Mouse (Mus musculus) forebrain, embryonic 16.5 days (tissue): ENCODE measurements at regions not wholly inside any gene's neighbourhood (a gene's known extent, or its start where the extent isn't known, plus 50 kb on each side); places are given as distances from the start of the nearest gene placed in this dataset.

ENCODE experiments used
- ATAC-seq: fragments of 200-750 bp; cut with Nextera tagmentation; 2 replicates; pipeline ENCODE4 v1.8.0; 2017; ENCODE audit warnings: mild to moderate bottlenecking, moderate library complexity
- H3K27ac ChIP-seq: fragments of 300-500 bp; sonication (generic); 2 replicates; pipeline ENCODE4 v1.5.1; 2014; ENCODE audit warnings: low read length, control low read depth
- H3K27me3 ChIP-seq: fragments of 300-500 bp; sonication (generic); replicated peaks from 2 replicates; pipeline ENCODE4 v1.6.1; 2014; ENCODE audit warnings: low read length; ENCODE audit not compliant: control insufficient read depth, insufficient read depth
- H3K36me3 ChIP-seq: fragments of 300-500 bp; sonication (generic); 2 replicates; pipeline ENCODE4 v1.6.1; 2014; ENCODE audit not compliant: control insufficient read depth, insufficient read depth
- H3K4me1 ChIP-seq: fragments of 300-500 bp; sonication (generic); replicated peaks from 2 replicates; pipeline ENCODE4 v1.6.1; 2014; ENCODE audit warnings: low read length; ENCODE audit not compliant: control insufficient read depth, insufficient read depth
- H3K4me2 ChIP-seq: fragments of 300-500 bp; sonication (generic); 2 replicates; pipeline ENCODE4 v1.6.1; 2014; ENCODE audit warnings: mild to moderate bottlenecking, low read length, control low read depth
- H3K4me3 ChIP-seq: fragments of 300-500 bp; sonication (generic); replicated peaks from 2 replicates; pipeline ENCODE4 v1.5.1; 2014; ENCODE audit warnings: mild to moderate bottlenecking, low read length, control low read depth
- H3K9ac ChIP-seq: fragments of 300-500 bp; sonication (generic); replicated peaks from 2 replicates; pipeline ENCODE4 v1.6.1; 2014; ENCODE audit warnings: low read depth, low read length, control low read depth
- H3K9me3 ChIP-seq: fragments of 300-500 bp; sonication (generic); 2 replicates; pipeline ENCODE4 v1.6.1; 2016; ENCODE audit warnings: low read length; ENCODE audit not compliant: control insufficient read depth
- WGBS: fragments of 180-500 bp; shearing (Covaris S2); extraction: QIAGEN DNeasy Blood & Tissue Kit; methylation state at CpG from one replicate; pipeline ENCODE4 v1.1.7; 2014; 5-methylcytosine and 5-hydroxymethylcytosine counted together

GRCm38 (mm10) chr13:37537330-37537729 lies 192.3 kb downstream of the Ly86 start:
- no peaks in the 10 kb centered on the region for H3K4me1 ChIP-seq
- no peaks in the 10 kb centered on the region for H3K27me3 ChIP-seq
- H3K4me3 ChIP-seq: no peak overlapping the region
- 86% methylated on average over 6 of the region's 6 CpGs for WGBS
- H3K9ac ChIP-seq: no peak overlapping the region
- H3K4me2 ChIP-seq: no peak overlapping the region
- no peaks in the 10 kb centered on the region for H3K9me3 ChIP-seq
- no peak for ATAC-seq
- no peaks in the 10 kb centered on the region for H3K36me3 ChIP-seq
- no peak overlapping the region for H3K27ac ChIP-seq

- Histone ChIP-seq H3K4me3 (no peak overlapping the region), H3K36me3 (no peaks in the 10 kb centered on the region), H3K27ac (no peak overlapping the region), H3K27me3 (no peaks in the 10 kb centered on the region), H3K9ac (no peak overlapping the region), H3K4me2 (no peak overlapping the region), H3K9me3 (no peaks in the 10 kb centered on the region), H3K4me1 (no peaks in the 10 kb centered on the region)
- WGBS: 82% methylated on average over 6 of the region's 6 CpGs
- ATAC-seq: no peak
Measured at GRCm38 (mm10) chr13:37537793-37538192, 192.8 kb downstream of the Ly86 start.

GRCm38 (mm10) chr13:37540980-37541531 lies 196.0 kb downstream of the Ly86 start:
- no peak for ATAC-seq
- no peaks in the 10 kb centered on the region for H3K27me3 ChIP-seq
- no peak overlapping the region for H3K27ac ChIP-seq
- no peaks in the 10 kb centered on the region for H3K36me3 ChIP-seq
- H3K4me1 ChIP-seq: no peaks in the 10 kb centered on the region
- no peaks in the 10 kb centered on the region for H3K9me3 ChIP-seq
- no peak overlapping the region for H3K4me3 ChIP-seq
- no peak overlapping the region for H3K9ac ChIP-seq
- WGBS: 4% methylated on average over 5 of the region's 5 CpGs
- H3K4me2 ChIP-seq: no peak overlapping the region

GRCm38 (mm10) chr13:37541674-37542073 lies 196.7 kb downstream of the Ly86 start:
- Histone ChIP-seq H3K27me3 (no peaks in the 10 kb centered on the region), H3K9me3 (no peaks in the 10 kb centered on the region), H3K9ac (no peak overlapping the region), H3K4me2 (no peak overlapping the region), H3K27ac (no peak overlapping the region), H3K36me3 (no peaks in the 10 kb centered on the region), H3K4me1 (no peaks in the 10 kb centered on the region), H3K4me3 (no peak overlapping the region)
- WGBS: 8% methylated on average over 6 of the region's 6 CpGs
- ATAC-seq: no peak

GRCm38 (mm10) chr13:37542744-37543196 lies 197.8 kb downstream of the Ly86 start:
- no peak for ATAC-seq
- H3K4me1 ChIP-seq: no peaks in the 10 kb centered on the region

GRCm38 (mm10) chr13:37543788-37544187 lies 198.8 kb downstream of the Ly86 start:
- 77% methylated on average over 3 of the region's 3 CpGs for WGBS
- Histone ChIP-seq H3K4me2 (no peak overlapping the region), H3K4me3 (no peak overlapping the region), H3K36me3 (no peaks in the 10 kb centered on the region), H3K27me3 (no peaks in the 10 kb centered on the region), H3K9me3 (no peaks in the 10 kb centered on the region), H3K4me1 (no peaks in the 10 kb centered on the region), H3K27ac (no peak overlapping the region), H3K9ac (no peak overlapping the region)
- ATAC-seq: no peak

More at GRCm38 (mm10) chr13:37542744-37543196, 197.8 kb downstream of the Ly86 start:
- no peak overlapping the region for H3K9ac ChIP-seq
- H3K9me3 ChIP-seq: no peaks in the 10 kb centered on the region
- no peak overlapping the region for H3K27ac ChIP-seq
- WGBS: 91% methylated on average over 13 of the region's 13 CpGs
- H3K27me3 ChIP-seq: no peaks in the 10 kb centered on the region
- H3K36me3 ChIP-seq: no peaks in the 10 kb centered on the region
- H3K4me3 ChIP-seq: no peak overlapping the region
- H3K4me2 ChIP-seq: no peak overlapping the region

- Histone ChIP-seq H3K36me3 (no peaks in the 10 kb centered on the region), H3K27me3 (no peaks in the 10 kb centered on the region), H3K4me1 (no peaks in the 10 kb centered on the region), H3K9me3 (no peaks in the 10 kb centered on the region), H3K4me3 (no peak overlapping the region), H3K27ac (no peak overlapping the region), H3K4me2 (no peak overlapping the region), H3K9ac (no peak overlapping the region)
- no peak for ATAC-seq
- 94% methylated on average over 2 of the region's 2 CpGs for WGBS
Measured at GRCm38 (mm10) chr13:37544696-37545095, 199.7 kb downstream of the Ly86 start.

GRCm38 (mm10) chr13:37546556-37546955 lies 201.5 kb downstream of the Ly86 start:
- Histone ChIP-seq H3K9ac (no peak overlapping the region), H3K9me3 (no peaks in the 10 kb centered on the region), H3K36me3 (no peaks in the 10 kb centered on the region), H3K4me2 (no peak overlapping the region), H3K4me1 (no peaks in the 10 kb centered on the region), H3K27ac (no peak overlapping the region), H3K27me3 (no peaks in the 10 kb centered on the region), H3K4me3 (no peak overlapping the region)
- ATAC-seq: no peak
- WGBS: 79% methylated on average over 3 of the region's 3 CpGs

- Histone ChIP-seq H3K9ac (no peak overlapping the region), H3K36me3 (no peaks in the 10 kb centered on the region), H3K9me3 (no peaks in the 10 kb centered on the region), H3K27ac (no peak overlapping the region), H3K27me3 (no peaks in the 10 kb centered on the region), H3K4me1 (no peaks in the 10 kb centered on the region), H3K4me2 (no peak overlapping the region), H3K4me3 (no peak overlapping the region)
- 77% methylated on average over 4 of the region's 4 CpGs for WGBS
- no peak for ATAC-seq
Measured at GRCm38 (mm10) chr13:37550584-37550983, 205.6 kb downstream of the Ly86 start.

GRCm38 (mm10) chr13:37553392-37553791 lies 208.4 kb downstream of the Ly86 start:
- Histone ChIP-seq H3K4me2 (no peak overlapping the region), H3K4me3 (no peak overlapping the region), H3K27me3 (no peaks in the 10 kb centered on the region), H3K9me3 (no peaks in the 10 kb centered on the region), H3K4me1 (no peaks in the 10 kb centered on the region), H3K9ac (no peak overlapping the region), H3K36me3 (no peaks in the 10 kb centered on the region), H3K27ac (no peak overlapping the region)
- no peak for ATAC-seq
- 53% methylated on average over 5 of the region's 5 CpGs for WGBS
